Mouse (Mus musculus): ENCODE results near the gene Ylpm1. TPM values are rescaled to one million over a fixed set of nuclear protein-coding genes. Genes with fewer than 3 reads are reported as not detected.

The Ylpm1 gene
- polyA plus RNA-seq, 1 experiment from 2014 or later = 16.3 TPM

- Histone ChIP-seq H3K4me3 (no peak overlapping the region), H3K9me3 (replicated peaks) (no peaks in the 10 kb centered on the region), H3K27me3 (no peaks in the 10 kb centered on the region), H3K27ac (no peak overlapping the region), H3K9ac (no peak overlapping the region), H3K36me3 (peaks cover 32% of the 10 kb centered on the region), H3K4me2 (no peak overlapping the region), H3K4me1 (replicated peaks) (no peaks in the 10 kb centered on the region; the same call in 1 of the 2 replicates)
- ATAC-seq (replicated peaks; ENCODE audit: insufficient number of reproducible peaks, insufficient read depth, low FRiP score, low read depth) = no peak
- WGBS = 90% methylated on average over 2 of the region's 2 CpGs
Measured at GRCm38 (mm10) chr12:85010541-85010940, 14.4 kb downstream of the Ylpm1 start.

GRCm38 (mm10) chr12:85012185-85012584 lies 16.1 kb downstream of the Ylpm1 start:
- 77% methylated on average over 2 of the region's 2 CpGs for WGBS
- no peak overlapping the region for H3K9ac ChIP-seq
- no peak overlapping the region for H3K4me3 ChIP-seq
- no peaks in the 10 kb centered on the region for H3K9me3 ChIP-seq (replicated peaks)
- no peak overlapping the region for H3K4me2 ChIP-seq
- peaks cover 43% of the 10 kb centered on the region for H3K36me3 ChIP-seq
- H3K4me1 ChIP-seq (replicated peaks) = no peaks in the 10 kb centered on the region; the same call in 1 of the 2 replicates
- H3K27me3 ChIP-seq = no peaks in the 10 kb centered on the region
- no peak for ATAC-seq (replicated peaks; ENCODE audit: insufficient number of reproducible peaks, insufficient read depth, low FRiP score, low read depth)
- no peak overlapping the region for H3K27ac ChIP-seq

GRCm38 (mm10) chr12:85022071-85022470 lies 25.9 kb downstream of the Ylpm1 start:
- WGBS = 86% methylated on average over 1 of the region's 1 CpGs

GRCm38 (mm10) chr12:85032710-85033109 lies 36.6 kb downstream of the Ylpm1 start:
- Histone ChIP-seq H3K27me3 (no peaks in the 10 kb centered on the region), H3K4me2 (no peak overlapping the region), H3K9me3 (replicated peaks) (no peaks in the 10 kb centered on the region), H3K27ac (no peak overlapping the region), H3K9ac (no peak overlapping the region), H3K4me3 (no peak overlapping the region), H3K4me1 (replicated peaks) (no peaks in the 10 kb centered on the region), H3K36me3 (peaks cover 33% of the 10 kb centered on the region)
- WGBS = 96% methylated on average over 2 of the region's 2 CpGs
- no peak for ATAC-seq (replicated peaks; ENCODE audit: insufficient number of reproducible peaks, insufficient read depth, low FRiP score, low read depth)

More at GRCm38 (mm10) chr12:85022071-85022470, 25.9 kb downstream of the Ylpm1 start:
- Histone ChIP-seq H3K27me3 (no peaks in the 10 kb centered on the region), H3K27ac (no peak overlapping the region), H3K4me2 (no peak overlapping the region), H3K36me3 (no peaks in the 10 kb centered on the region; the same call in none of the 2 replicates), H3K4me3 (no peak overlapping the region), H3K9ac (no peak overlapping the region), H3K9me3 (replicated peaks) (no peaks in the 10 kb centered on the region), H3K4me1 (replicated peaks) (no peaks in the 10 kb centered on the region)
- ATAC-seq (replicated peaks; ENCODE audit: insufficient number of reproducible peaks, insufficient read depth, low FRiP score, low read depth) = no peak

GRCm38 (mm10) chr12:85051218-85051617 lies 55.1 kb downstream of the Ylpm1 start:
- no peak for ATAC-seq (replicated peaks; ENCODE audit: insufficient number of reproducible peaks, insufficient read depth, low FRiP score, low read depth)
- H3K9me3 ChIP-seq (replicated peaks) = no peaks in the 10 kb centered on the region
- 69% methylated on average over 6 of the region's 6 CpGs for WGBS
- no peak overlapping the region for H3K4me2 ChIP-seq
- no peaks in the 10 kb centered on the region for H3K27me3 ChIP-seq
- peaks cover 21% of the 10 kb centered on the region for H3K36me3 ChIP-seq
- no peak overlapping the region for H3K9ac ChIP-seq
- no peak overlapping the region for H3K27ac ChIP-seq
- H3K4me1 ChIP-seq (replicated peaks) = no peaks in the 10 kb centered on the region
- H3K4me3 ChIP-seq = no peak overlapping the region

- H3K9ac ChIP-seq = no peak overlapping the region
- no peaks in the 10 kb centered on the region for H3K27me3 ChIP-seq
- H3K4me2 ChIP-seq = no peak overlapping the region
- H3K27ac ChIP-seq = no peak overlapping the region
- H3K4me3 ChIP-seq = no peak overlapping the region
- peaks cover 30% of the 10 kb centered on the region for H3K36me3 ChIP-seq
- no peaks in the 10 kb centered on the region for H3K4me1 ChIP-seq (replicated peaks)
- no peaks in the 10 kb centered on the region for H3K9me3 ChIP-seq (replicated peaks)
- ATAC-seq (replicated peaks; ENCODE audit: insufficient number of reproducible peaks, insufficient read depth, low FRiP score, low read depth) = no peak
Measured at GRCm38 (mm10) chr12:85071043-85071442, 74.9 kb downstream of the Ylpm1 start.

GRCm38 (mm10) chr12:85077100-85077499 lies 81.0 kb downstream of the Ylpm1 start:
- Histone ChIP-seq H3K27ac (no peak overlapping the region), H3K4me3 (no peak overlapping the region), H3K4me2 (no peak overlapping the region), H3K4me1 (replicated peaks) (no peaks in the 10 kb centered on the region), H3K9me3 (replicated peaks) (no peaks in the 10 kb centered on the region), H3K27me3 (no peaks in the 10 kb centered on the region), H3K9ac (no peak overlapping the region), H3K36me3 (peaks cover 8% of the 10 kb centered on the region; the same call in 1 of the 2 replicates)
- 91% methylated on average over 3 of the region's 3 CpGs for WGBS
- ATAC-seq (replicated peaks; ENCODE audit: insufficient number of reproducible peaks, insufficient read depth, low FRiP score, low read depth) = no peak

- no peaks in the 10 kb centered on the region for H3K4me1 ChIP-seq (replicated peaks)
- H3K27me3 ChIP-seq = no peaks in the 10 kb centered on the region
- ATAC-seq (replicated peaks; ENCODE audit: insufficient number of reproducible peaks, insufficient read depth, low FRiP score, low read depth) = no peak
- H3K4me3 ChIP-seq = no peak overlapping the region
- no peak overlapping the region for H3K9ac ChIP-seq
- peaks cover 14% of the 10 kb centered on the region for H3K36me3 ChIP-seq
- no peak overlapping the region for H3K4me2 ChIP-seq
- no peak overlapping the region for H3K27ac ChIP-seq
- 74% methylated on average over 2 of the region's 2 CpGs for WGBS
- H3K9me3 ChIP-seq (replicated peaks) = no peaks in the 10 kb centered on the region
Measured at GRCm38 (mm10) chr12:85084257-85084656, 88.1 kb downstream of the Ylpm1 start.

- Histone ChIP-seq H3K27ac (no peak overlapping the region), H3K36me3 (peaks cover 14% of the 10 kb centered on the region)
- 68% methylated on average over 4 of the region's 4 CpGs for WGBS
Measured at GRCm38 (mm10) chr12:85084941-85085340, 88.8 kb downstream of the Ylpm1 start.

GRCm38 (mm10) chr12:85087845-85088244 lies 91.7 kb downstream of the Ylpm1 start:
- Histone ChIP-seq H3K36me3 (peaks cover 14% of the 10 kb centered on the region), H3K4me1 (replicated peaks) (no peaks in the 10 kb centered on the region), H3K27me3 (no peaks in the 10 kb centered on the region), H3K4me3 (no peak overlapping the region), H3K27ac (no peak overlapping the region), H3K4me2 (no peak overlapping the region), H3K9ac (no peak overlapping the region), H3K9me3 (replicated peaks) (no peaks in the 10 kb centered on the region)
- WGBS = 90% methylated on average over 12 of the region's 12 CpGs
- ATAC-seq (replicated peaks; ENCODE audit: insufficient number of reproducible peaks, insufficient read depth, low FRiP score, low read depth) = no peak

More at GRCm38 (mm10) chr12:85084941-85085340, 88.8 kb downstream of the Ylpm1 start:
- Histone ChIP-seq H3K4me2 (no peak overlapping the region), H3K27me3 (no peaks in the 10 kb centered on the region), H3K9ac (no peak overlapping the region), H3K4me1 (replicated peaks) (no peaks in the 10 kb centered on the region), H3K9me3 (replicated peaks) (no peaks in the 10 kb centered on the region), H3K4me3 (no peak overlapping the region)
- no peak for ATAC-seq (replicated peaks; ENCODE audit: insufficient number of reproducible peaks, insufficient read depth, low FRiP score, low read depth)

- 58% methylated on average over 3 of the region's 3 CpGs for WGBS
- H3K36me3 ChIP-seq = peaks cover 14% of the 10 kb centered on the region
- ATAC-seq (replicated peaks; ENCODE audit: insufficient number of reproducible peaks, insufficient read depth, low FRiP score, low read depth) = no peak
Measured at GRCm38 (mm10) chr12:85091190-85091589, 95.1 kb downstream of the Ylpm1 start.

GRCm38 (mm10) chr12:85092214-85092613 lies 96.1 kb downstream of the Ylpm1 start:
- Histone ChIP-seq H3K9me3 (replicated peaks) (no peaks in the 10 kb centered on the region), H3K9ac (no peak overlapping the region), H3K4me3 (no peak overlapping the region), H3K27me3 (no peaks in the 10 kb centered on the region), H3K4me1 (replicated peaks) (0 out of 2 replicates have a peak, but pooled peaks cover 5% of the 10 kb centered on the region), H3K4me2 (no peak overlapping the region), H3K36me3 (peaks cover 13% of the 10 kb centered on the region), H3K27ac (no peak overlapping the region)
- ATAC-seq (replicated peaks; ENCODE audit: insufficient number of reproducible peaks, insufficient read depth, low FRiP score, low read depth) = no peak
- WGBS = 6% methylated on average over 3 of the region's 3 CpGs

More at GRCm38 (mm10) chr12:85091190-85091589, 95.1 kb downstream of the Ylpm1 start:
- Histone ChIP-seq H3K9me3 (replicated peaks) (no peaks in the 10 kb centered on the region), H3K4me2 (no peak overlapping the region), H3K9ac (no peak overlapping the region), H3K4me1 (replicated peaks) (0 out of 2 replicates have a peak, but pooled peaks cover 5% of the 10 kb centered on the region), H3K27me3 (no peaks in the 10 kb centered on the region), H3K4me3 (no peak overlapping the region), H3K27ac (no peak overlapping the region)

All from heart, embryonic 15.5 days (tissue).